Mouse (Mus musculus) c-Kit-positive CD71-positive TER-119-negative erythroid progenitor cells, embryonic 14.5 days (primary cell): ENCODE measurements at regions not wholly inside any gene's neighbourhood (a gene's known extent, or its start where the extent isn't known, plus 50 kb on each side); places are given as distances from the start of the nearest gene placed in this dataset.

ENCODE experiments used
- DNase-seq: peaks from one replicate; pipeline ENCODE4 v3.0.0-alpha.2; 2013; ENCODE audit warnings: low read depth

DNA sequence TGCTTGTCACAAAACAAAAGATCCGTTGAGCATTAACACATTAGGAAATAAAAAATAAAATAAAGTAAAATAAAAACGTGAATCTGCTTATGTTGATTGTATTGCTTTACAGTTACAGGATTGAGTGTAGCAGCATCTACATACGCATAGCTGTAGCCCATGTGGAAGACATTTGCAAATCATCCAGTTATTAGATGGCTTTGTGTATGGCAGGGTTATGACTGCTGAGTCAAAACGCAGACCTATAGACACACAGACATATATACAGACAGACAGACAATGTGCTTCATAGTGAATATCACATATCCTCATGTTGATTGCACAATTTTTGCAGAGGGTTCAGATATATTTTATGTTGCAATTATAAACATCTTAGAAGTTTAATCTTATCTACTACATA lies 64.5 kb downstream of the Gm11146 start:
- DNase-seq: no peak

GRCm38 (mm10) chr16:77536746-77537145 lies 65.1 kb downstream of the Gm11146 start:
- no peak for DNase-seq

DNA sequence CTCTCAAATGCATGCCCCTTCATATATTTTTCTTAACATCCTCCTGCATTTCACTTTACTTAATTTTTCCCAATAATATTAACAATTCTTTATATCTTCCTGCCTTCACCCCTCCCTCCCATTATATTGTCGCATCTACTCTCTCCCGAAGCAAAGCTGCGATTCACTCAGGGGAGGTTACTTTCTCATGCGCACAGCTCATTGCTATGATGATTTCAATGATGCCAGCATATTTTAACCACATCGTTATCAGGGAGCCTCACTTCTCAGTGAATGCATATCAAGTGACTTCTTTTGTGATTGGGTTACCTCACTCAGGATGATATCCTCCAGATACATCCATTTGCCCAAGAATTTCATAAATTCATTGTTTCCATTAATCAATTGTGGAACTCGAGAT lies 65.6 kb downstream of the Gm11146 start:
- no peak for DNase-seq

- DNase-seq: no peak
These were observed 66.9 kb downstream of the Gm11146 start for GRCm38 (mm10) chr16:77535021-77535420.

DNA sequence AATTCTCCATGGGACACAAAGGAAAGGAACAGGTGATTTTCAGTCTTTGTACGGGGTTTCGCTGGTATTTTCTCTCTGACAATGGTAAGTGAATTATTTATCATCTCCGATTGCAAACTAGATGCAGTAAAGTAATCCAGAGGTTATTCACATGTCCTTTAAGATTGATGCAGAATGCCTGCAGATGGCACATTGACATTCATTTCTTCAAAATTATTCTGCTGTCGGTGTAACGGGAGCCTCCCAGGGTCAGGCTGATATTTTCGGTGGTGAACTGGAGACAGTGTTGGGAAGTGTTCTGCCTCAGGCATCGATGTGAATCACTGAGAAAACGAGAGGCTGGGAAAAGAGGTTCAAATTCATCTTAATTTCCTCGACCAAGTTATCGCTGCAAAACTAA lies 70.3 kb downstream of the Gm11146 start:
- DNase-seq: no peak

- DNase-seq: no peak
These were observed 73.9 kb downstream of the Gm11146 start for GRCm38 (mm10) chr16:77527951-77528350.

DNA sequence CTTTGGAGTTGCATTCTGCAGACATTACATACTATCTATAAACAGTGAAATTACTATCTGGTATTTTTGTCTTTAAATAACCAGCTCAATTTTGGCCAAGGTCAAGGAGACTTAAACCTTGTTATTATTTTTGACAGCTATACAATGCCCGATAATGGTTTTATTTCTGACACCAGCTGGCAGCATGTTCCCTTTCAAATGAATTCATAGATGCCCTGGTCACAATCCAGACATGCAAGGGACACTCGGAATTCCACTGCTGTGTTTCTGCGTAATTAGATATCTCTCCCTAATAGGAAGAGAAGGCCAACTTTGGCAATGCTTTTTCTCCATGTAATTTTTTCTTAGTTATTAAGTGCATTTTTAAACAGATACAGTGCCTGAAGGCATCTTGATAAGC lies 87.3 kb downstream of the Gm11146 start:
- DNase-seq: no peak

GRCm38 (mm10) chr16:77503556-77503955 lies 98.3 kb downstream of the Gm11146 start:
- DNase-seq: no peak

GRCm38 (mm10) chr16:77502916-77503315 lies 99.0 kb downstream of the Gm11146 start:
- no peak for DNase-seq

DNA sequence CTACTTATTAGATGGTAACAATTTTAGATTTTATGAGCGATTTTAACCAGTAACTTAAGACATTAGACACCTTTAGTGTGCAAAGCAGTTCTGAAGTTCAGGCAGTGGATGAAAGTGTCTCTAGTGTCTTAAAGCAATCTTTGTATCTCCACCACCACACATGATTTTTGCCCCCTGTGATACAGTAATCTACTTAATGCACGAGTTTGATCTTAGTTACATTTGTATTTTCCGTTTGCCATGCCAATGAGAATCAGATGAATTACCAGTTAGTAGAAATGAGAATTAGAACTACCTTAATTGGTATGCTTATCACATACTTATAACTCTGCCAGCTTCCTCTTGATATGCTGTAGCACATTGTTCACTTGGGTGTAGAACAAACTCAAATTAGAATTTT lies 99.9 kb downstream of the Gm11146 start:
- no peak for DNase-seq

DNA sequence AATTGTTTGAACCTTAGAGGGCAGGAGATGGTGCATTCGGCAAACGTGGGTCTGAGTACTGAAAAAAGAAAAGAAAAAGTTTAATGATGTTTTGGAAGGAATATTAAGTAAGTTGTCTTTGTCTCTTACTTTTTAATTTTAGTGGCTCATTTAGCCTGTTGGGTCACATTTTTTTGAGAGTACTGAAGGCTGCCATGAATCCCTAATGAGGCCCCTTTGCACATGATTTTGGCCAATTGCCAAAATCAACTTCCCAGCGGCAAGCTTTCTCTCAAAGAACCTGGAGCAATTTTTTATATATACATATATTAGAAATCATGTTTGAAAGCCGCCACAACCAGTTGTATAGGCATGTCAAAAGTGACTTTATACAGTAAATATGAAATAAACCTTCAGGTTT lies 100.9 kb downstream of the Gm11146 start:
- DNase-seq: no peak

DNA sequence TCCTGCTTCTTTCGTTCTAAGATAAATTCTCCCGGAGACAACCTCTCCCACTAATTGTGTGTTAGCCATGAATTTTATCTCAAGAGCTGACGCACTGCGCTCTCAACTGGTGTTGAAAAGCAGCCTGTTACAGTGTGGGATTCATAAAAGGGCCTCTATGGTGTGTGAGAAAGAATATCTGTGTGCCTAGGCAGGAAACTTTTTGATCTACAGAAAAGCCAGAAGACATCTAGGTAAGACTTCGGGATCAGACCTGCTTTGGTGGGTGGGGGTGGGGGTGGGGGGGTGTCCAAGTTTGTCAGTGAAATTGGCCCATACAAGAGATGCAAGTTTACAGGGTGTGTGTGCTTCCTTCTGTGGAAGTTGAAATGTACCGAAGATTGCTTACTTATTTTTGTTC lies 101.5 kb downstream of the Gm11146 start:
- no peak for DNase-seq

GRCm38 (mm10) chr16:77499537-77500301 lies 102.2 kb downstream of the Gm11146 start:
- no peak for DNase-seq

DNA sequence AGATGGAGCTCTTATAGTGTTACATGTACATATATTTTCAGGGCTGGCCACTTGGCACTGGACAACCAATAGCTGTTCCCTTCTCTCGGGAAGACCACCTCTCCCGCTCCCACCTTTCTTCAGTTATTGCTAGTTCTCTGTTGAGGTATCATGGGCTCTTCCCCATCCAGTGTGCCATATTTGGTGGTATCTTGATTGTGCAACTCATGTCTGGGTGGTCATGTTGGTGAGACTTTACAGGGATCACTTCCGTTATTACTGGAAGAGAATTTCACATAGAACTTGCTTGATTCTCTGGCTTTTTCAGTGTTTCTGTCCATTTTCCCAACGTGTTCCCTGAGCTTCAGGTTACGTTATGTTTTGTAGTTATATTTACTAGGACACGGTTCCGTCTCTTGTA lies 106.6 kb downstream of the Gm11146 start:
- no peak for DNase-seq

DNA sequence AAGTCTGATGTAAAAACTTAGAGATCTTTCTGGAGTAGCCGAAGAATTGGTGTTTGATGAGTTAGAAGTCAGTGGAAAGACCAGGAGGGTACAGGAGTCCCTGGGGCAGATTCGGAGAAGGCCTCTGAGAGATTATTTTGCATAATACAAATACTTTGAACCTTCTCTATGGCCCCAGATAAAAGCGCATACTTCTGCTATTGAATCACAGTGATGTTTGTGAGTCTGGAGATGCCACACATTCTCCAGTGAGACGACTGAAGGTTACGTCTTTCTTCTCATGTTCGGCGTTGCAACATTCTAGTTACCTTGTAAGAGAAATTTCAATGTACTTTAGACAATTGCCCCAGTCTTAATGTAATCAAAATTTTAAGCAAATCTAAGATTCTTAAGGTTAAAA lies 107.9 kb downstream of the Gm11146 start:
- no peak for DNase-seq

DNA sequence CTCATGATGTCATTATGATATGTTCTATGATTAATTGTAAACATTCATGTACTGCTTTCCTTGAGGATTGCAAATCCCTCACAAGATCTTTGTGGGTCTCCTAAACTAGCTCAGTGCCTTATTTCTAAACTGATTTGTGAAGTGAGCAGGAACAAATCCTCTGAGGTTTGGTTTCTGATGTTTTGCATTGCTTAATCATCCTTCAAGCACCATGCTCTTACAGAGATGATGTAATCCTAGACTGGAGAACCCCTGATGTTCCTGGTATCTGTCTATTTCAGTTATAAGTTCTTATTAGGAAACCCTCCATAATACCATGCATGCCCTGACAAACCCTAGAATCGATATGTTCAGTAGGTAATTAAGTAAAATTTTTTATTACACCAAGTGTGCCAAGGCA lies 113.7 kb downstream of the Gm11146 start:
- no peak for DNase-seq

DNA sequence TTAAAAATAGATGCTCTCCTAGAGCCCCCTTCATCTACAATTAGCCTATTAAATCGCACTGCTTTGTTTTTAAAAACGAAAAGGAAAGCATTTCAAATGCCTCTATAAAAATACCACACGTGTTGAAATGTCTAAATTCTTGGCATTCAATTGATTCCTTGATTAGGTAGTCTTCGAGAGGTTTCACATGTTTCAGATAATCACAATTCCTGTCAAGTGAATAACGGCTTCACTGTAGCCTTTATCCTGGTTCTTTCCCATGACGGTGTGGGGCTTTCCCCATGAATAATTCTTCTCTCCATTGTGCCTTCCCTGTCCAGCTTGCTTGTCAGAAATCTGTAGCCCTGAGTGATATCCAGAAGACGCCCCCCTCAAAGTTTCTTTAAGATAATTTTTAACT lies 122.1 kb downstream of the Gm11146 start:
- no peak for DNase-seq

- no peak for DNase-seq
These were observed 130.0 kb downstream of the Gm11146 start for GRCm38 (mm10) chr16:77471868-77472267.

- no peak for DNase-seq
These were observed 132.0 kb downstream of the Gm11146 start for GRCm38 (mm10) chr16:77469903-77470302.

DNA sequence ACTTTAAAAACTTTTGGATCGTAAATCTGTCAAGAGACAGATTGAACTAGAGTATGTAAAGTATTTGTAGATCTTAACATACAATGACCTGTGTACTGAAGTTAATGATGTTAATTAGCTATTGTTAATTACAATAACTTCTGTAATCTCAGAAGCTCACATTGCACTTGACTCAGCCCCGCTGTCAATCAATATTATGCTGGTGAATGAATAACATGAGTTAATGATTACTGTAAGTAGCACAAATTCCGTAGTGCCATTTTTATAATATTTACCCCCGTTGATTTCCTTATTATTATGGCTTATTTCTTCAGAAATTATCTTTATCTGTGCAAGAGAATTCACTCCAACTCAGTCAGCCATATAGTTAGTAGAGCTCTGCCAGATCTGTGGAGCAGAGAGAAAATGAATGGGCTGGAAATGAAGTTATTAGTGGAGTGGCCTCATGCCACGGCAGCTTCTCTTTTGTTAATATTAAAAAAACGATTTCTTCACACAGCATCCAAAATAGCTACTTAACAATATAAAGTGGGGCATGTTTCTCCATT lies 132.5 kb downstream of the Gm11146 start:
- DNase-seq: no peak

GRCm38 (mm10) chr16:77467216-77467615 lies 134.7 kb downstream of the Gm11146 start:
- DNase-seq: no peak

DNA sequence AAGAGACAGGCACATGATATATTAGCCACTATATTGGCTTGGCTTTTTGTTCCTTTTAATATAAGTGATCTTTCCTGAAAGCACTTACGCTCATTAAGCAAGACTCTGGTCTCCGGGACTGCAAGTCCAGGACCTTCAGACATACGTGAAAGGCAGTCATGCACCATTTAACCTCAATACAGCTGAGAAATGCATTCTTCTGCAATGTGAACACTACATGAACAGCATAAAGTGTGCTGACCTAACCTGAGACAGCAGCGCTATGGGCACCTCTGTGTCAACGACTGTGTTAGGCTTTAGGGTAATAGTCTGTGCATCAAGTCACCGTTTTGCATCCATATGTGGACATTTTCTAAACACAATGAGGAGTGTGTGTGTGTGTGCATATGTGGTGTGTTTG lies 137.3 kb downstream of the Gm11146 start:
- DNase-seq: no peak

GRCm38 (mm10) chr16:77461922-77462321 lies 140.0 kb downstream of the Gm11146 start:
- no peak for DNase-seq

- DNase-seq: no peak
These were observed 140.4 kb downstream of the Gm11146 start for GRCm38 (mm10) chr16:77461459-77461858.
